10 mouse cellular contexts compared by ENCODE assay signal in the genomic region with DNA sequence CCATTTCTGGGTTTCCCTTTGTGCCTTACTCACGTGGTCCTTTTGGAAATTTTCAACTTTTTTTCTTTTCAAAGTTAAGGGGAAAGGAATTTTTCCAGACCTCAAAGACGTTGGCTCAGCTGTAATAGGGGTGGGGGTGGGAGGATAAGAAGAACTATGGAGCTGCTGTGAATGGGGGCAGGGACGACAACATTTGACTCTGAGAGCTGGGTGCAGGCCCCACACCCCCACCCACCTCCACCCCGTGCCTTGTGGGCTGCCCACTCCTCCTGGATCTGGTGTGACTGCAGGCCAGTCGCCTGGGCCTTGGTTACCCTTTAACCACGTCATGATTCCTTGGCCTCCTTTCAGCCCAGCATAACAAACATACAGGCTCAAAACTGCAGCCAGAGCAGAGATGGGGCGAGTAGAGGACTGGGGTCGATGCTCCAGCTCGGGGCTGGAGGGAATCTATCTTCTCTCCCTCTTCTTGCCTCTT.
A peak's percentile ranks its signal among the peaks of the same experiment; 100 is the strongest.
DNase-seq lines count a peak whose midpoint lies in the region; ATAC-seq and TF ChIP-seq lines count a peak whose summit lies in the region.
"Had no signal": no experiment of that assay in that cellular context is flagged by ENCODE, and none has a peak within 500 bp of the region (broad histone marks: within the 10 kb centered on the region; RNA-seq: fewer than 3 reads in every experiment).

No protein-coding gene starts in this region.

- H3K4me1 ChIP-seq in lung, embryonic 14.5 days (ENCODE audit: insufficient read depth) = peaks cover 18% of the 10 kb centered on the region
- peaks cover 75% of the 10 kb centered on the region for H3K4me1 ChIP-seq in embryonic facial prominence, embryonic 13.5 days
- H3K4me1 ChIP-seq in neural tube, embryonic 15.5 days = peaks cover 22% of the 10 kb centered on the region

- H3K27me3 ChIP-seq in lung, embryonic 14.5 days (ENCODE audit: insufficient read depth, low read length) = no peaks in the 10 kb centered on the region
- H3K27me3 ChIP-seq in embryonic facial prominence, embryonic 13.5 days = no peaks in the 10 kb centered on the region
- no peaks in the 10 kb centered on the region; the same call in 1 of the 2 replicates for H3K27me3 ChIP-seq in neural tube, embryonic 15.5 days (replicated peaks)

- H3K9ac ChIP-seq in lung, embryonic 14.5 days = no peak overlapping the region
- H3K9ac ChIP-seq in embryonic facial prominence, embryonic 13.5 days = peak overlapping the region; percentile 54
- no peak overlapping the region for H3K9ac ChIP-seq in neural tube, embryonic 15.5 days (replicated peaks)
- H3K9ac ChIP-seq: hindbrain, embryonic 14.5 days had no signal

- 14% methylated on average over 9 of the region's 9 CpGs for WGBS in lung, embryonic 14.5 days
- 24% methylated on average over 9 of the region's 9 CpGs for WGBS in embryonic facial prominence, embryonic 13.5 days
- WGBS in neural tube, embryonic 15.5 days = 55% methylated on average over 9 of the region's 9 CpGs

- no peak overlapping the region for H3K4me3 ChIP-seq in lung, embryonic 14.5 days (ENCODE audit: low read depth, low read length)
- H3K4me3 ChIP-seq in embryonic facial prominence, embryonic 13.5 days = 0 out of 2 replicates have a peak overlapping the region, but pooled peaks have one; percentile 10
- H3K4me3 ChIP-seq in neural tube, embryonic 15.5 days (replicated peaks) = no peak overlapping the region

- ATAC-seq in lung, embryonic 14.5 days (ENCODE audit: insufficient read depth) = peak; percentile 28
- ATAC-seq in embryonic facial prominence, embryonic 13.5 days (ENCODE audit: insufficient number of reproducible peaks, insufficient read depth, low FRiP score, low TSS enrichment, low read depth) = peak; percentile 68
- no peak for ATAC-seq in neural tube, embryonic 15.5 days (ENCODE audit: low FRiP score)

- no peaks in the 10 kb centered on the region for H3K36me3 ChIP-seq in lung, embryonic 14.5 days (ENCODE audit: insufficient read depth)
- H3K36me3 ChIP-seq in embryonic facial prominence, embryonic 13.5 days = no peaks in the 10 kb centered on the region
- H3K36me3 ChIP-seq in neural tube, embryonic 15.5 days = no peaks in the 10 kb centered on the region
- H3K36me3 ChIP-seq: G1E had no signal

- H3K27ac ChIP-seq in lung, embryonic 14.5 days (ENCODE audit: low read depth) = peak overlapping the region; percentile 75
- peak overlapping the region; percentile 99 for H3K27ac ChIP-seq in embryonic facial prominence, embryonic 13.5 days
- H3K27ac ChIP-seq in neural tube, embryonic 15.5 days (replicated peaks) = peak overlapping the region; percentile 33; the same call in 1 of the 2 replicates
- H3K27ac ChIP-seq: hindbrain, embryonic 14.5 days had no signal

- no peaks in the 10 kb centered on the region for H3K9me3 ChIP-seq in lung, embryonic 14.5 days (ENCODE audit: low read depth, low read length)
- no peaks in the 10 kb centered on the region for H3K9me3 ChIP-seq in embryonic facial prominence, embryonic 13.5 days
- no peaks in the 10 kb centered on the region for H3K9me3 ChIP-seq in neural tube, embryonic 15.5 days (replicated peaks)
- H3K9me3 ChIP-seq: G1E had no signal

- no peak for TF ChIP-seq CTCF in lung, embryonic 14.5 days (IDR thresholded peaks at IDR 0.05; ENCODE audit: low read depth)

- H3K4me2 ChIP-seq in lung, embryonic 14.5 days = peak overlapping the region; percentile 13; the same call in 1 of the 2 replicates
- peak overlapping the region; percentile 47 for H3K4me2 ChIP-seq in embryonic facial prominence, embryonic 13.5 days
- H3K4me2 ChIP-seq in neural tube, embryonic 15.5 days = no peak overlapping the region
- H3K4me2 ChIP-seq: hindbrain, embryonic 14.5 days had no signal

- DNase-seq in lung, embryonic 14.5 days = peak; percentile 27
- no peak for DNase-seq in lung, postnatal 14 days
- DNase-seq in kidney, postnatal 14 days = peak; percentile 76
- DNase-seq in cerebellum, adult 9-10 months = no peak
- DNase-seq in spleen, postnatal 14 days (ENCODE audit: low spot score in 2 of 2) = no peak
- DNase-seq in ovary, postnatal 10 days (ENCODE audit: low spot score) = no peak

Comparison
In these comparisons a context has a peak if more than half of its experiments do, and no peak if none do; other contexts are left out.
1. DNase-seq: peak in lung, embryonic 14.5 days (single experiment) and kidney, postnatal 14 days (single experiment); none in lung, postnatal 14 days (single experiment), cerebellum, adult 9-10 months (single experiment), spleen, postnatal 14 days (0 of 2) and ovary, postnatal 10 days (single experiment).
2. H3K27ac ChIP-seq: peak in every context shown above with its lines; median percentile 99 in embryonic facial prominence, embryonic 13.5 days; 75 in lung, embryonic 14.5 days; 33 in neural tube, embryonic 15.5 days.